Mouse (Mus musculus): Measurements from ENCODE around the gene Prrx2. TPM values are rescaled to one million over a fixed set of nuclear protein-coding genes. Genes with fewer than 3 reads are reported as not detected.
A peak's percentile ranks its signal among the peaks of the same experiment; 100 is the strongest.

Gene Prrx2
- polyA plus RNA-seq, 1 experiment: 4.7 TPM

DNA sequence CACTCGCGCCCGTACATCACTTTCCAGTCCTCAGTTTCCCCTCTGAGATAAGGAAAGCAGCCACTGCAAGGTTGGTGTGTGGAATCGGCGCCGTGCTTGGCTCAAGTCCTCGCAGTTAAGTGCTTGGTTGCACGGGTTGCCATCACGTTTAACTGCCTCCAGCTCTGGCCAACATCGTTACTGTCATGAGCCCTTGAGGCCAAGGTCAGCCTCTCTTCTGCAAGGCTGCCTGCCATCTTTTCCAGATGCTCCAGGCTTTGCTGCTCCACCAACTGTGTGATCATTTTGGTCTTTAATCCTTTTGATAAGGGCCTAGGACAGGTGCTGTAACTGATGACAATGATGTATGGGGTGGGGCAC is 26.5 kb upstream of the Prrx2 start:
- Histone ChIP-seq H3K4me1 (ENCODE audit: control insufficient read depth, insufficient read depth, low read length) (peaks cover 5% of the 10 kb centered on the region), H3K36me3 (ENCODE audit: control insufficient read depth, insufficient read depth, low read length) (no peaks in the 10 kb centered on the region), H3K27ac (ENCODE audit: insufficient read depth, low read depth, low read length) (peak overlapping the region; percentile 41), H3K4me3 (ENCODE audit: insufficient read depth, low read depth, low read length) (peak overlapping the region; percentile 72), H3K27me3 (replicated peaks; ENCODE audit: control insufficient read depth, insufficient read depth, low read length) (no peaks in the 10 kb centered on the region)
- DNase-seq: peak; percentile 21
- TF ChIP-seq POLR2A (IDR thresholded peaks at IDR 0.05; ENCODE audit: low read depth, low read length): no peak
- TF ChIP-seq CTCF (conservative IDR thresholded peaks at IDR 0.05; ENCODE audit: insufficient read depth, insufficient read length, low read depth, low read length): no peak
- 3% methylated on average over 10 of the region's 10 CpGs for WGBS

DNA sequence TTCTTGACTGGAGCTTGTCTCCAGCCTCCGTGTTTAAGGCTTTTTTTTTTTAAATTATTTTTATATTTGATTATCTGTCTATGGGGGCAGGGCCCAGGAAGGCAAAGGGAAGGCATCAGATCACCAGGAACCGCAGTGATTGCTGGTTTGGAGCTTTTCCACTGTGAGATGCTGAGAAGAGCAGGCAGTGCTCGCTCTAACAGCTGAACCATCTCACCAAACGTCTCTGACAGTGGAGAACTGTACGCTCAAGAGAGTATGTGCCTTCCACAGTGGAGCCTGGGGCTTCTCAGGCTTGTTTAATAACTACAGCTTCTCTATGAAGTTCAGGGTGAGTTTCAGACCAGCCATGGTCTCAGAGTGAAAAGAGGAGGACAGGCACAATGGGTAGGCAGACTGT is 25.3 kb upstream of the Prrx2 start:
- Histone ChIP-seq H3K27me3 (replicated peaks; ENCODE audit: control insufficient read depth, insufficient read depth, low read length) (no peaks in the 10 kb centered on the region), H3K4me3 (ENCODE audit: insufficient read depth, low read depth, low read length) (no peak overlapping the region), H3K27ac (ENCODE audit: insufficient read depth, low read depth, low read length) (no peak overlapping the region), H3K4me1 (ENCODE audit: control insufficient read depth, insufficient read depth, low read length) (peaks cover 5% of the 10 kb centered on the region), H3K36me3 (ENCODE audit: control insufficient read depth, insufficient read depth, low read length) (no peaks in the 10 kb centered on the region)
- DNase-seq: no peak
- TF ChIP-seq CTCF (conservative IDR thresholded peaks at IDR 0.05; ENCODE audit: insufficient read depth, insufficient read length, low read depth, low read length) (no peak), POLR2A (IDR thresholded peaks at IDR 0.05; ENCODE audit: low read depth, low read length) (no peak)
- 61% methylated on average over 5 of the region's 5 CpGs for WGBS

DNA sequence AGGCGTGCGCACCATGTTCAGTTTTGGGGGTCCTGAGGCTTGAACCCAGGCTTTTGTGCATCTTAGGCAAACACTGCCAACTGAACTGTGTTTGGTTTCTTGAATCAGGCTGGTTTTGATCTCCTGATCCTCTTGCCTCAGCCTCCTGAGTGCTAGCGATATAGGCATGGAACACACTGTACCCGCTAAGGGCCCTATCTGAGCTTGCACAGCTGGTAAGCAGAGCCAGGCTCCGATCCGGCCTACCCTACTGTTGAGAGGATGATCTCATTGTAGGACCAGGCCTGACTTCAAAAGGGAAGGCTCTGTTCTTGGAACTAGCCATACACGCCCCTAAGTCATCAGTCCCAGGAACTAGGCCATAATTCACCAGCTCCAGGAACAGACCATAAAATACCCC is 24.2 kb upstream of the Prrx2 start:
- no peak overlapping the region for H3K4me3 ChIP-seq (ENCODE audit: insufficient read depth, low read depth, low read length)
- H3K27ac ChIP-seq (ENCODE audit: insufficient read depth, low read depth, low read length): no peak overlapping the region
- TF ChIP-seq POLR2A (IDR thresholded peaks at IDR 0.05; ENCODE audit: low read depth, low read length) (no peak), CTCF (conservative IDR thresholded peaks at IDR 0.05; ENCODE audit: insufficient read depth, insufficient read length, low read depth, low read length) (no peak)
- no peak for DNase-seq
- H3K27me3 ChIP-seq (replicated peaks; ENCODE audit: control insufficient read depth, insufficient read depth, low read length): no peaks in the 10 kb centered on the region
- H3K36me3 ChIP-seq (ENCODE audit: control insufficient read depth, insufficient read depth, low read length): no peaks in the 10 kb centered on the region
- 70% methylated on average over 7 of the region's 7 CpGs for WGBS
- H3K4me1 ChIP-seq (ENCODE audit: control insufficient read depth, insufficient read depth, low read length): peaks cover 5% of the 10 kb centered on the region

DNA sequence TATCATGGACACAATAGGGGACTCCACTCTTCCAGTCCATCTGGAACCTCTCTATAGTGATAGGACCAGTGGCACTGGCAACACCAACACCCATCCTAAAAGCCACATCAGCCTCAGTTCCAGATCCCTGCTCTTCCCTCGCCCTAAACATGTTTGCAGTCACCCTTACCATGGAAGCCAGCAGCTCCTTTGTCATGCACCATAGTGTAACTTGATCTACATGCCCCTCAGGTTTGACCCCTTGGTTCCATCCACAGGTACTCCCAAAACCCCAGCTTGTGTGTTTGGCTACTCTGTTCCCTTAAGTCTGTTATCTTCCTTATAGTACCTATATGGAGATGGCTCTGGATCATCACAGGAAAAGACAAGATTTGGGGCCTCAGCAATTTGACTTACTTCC is 18.4 kb upstream of the Prrx2 start:
- no peaks in the 10 kb centered on the region for H3K4me1 ChIP-seq (ENCODE audit: control insufficient read depth, insufficient read depth, low read length)
- no peak overlapping the region for H3K27ac ChIP-seq (ENCODE audit: insufficient read depth, low read depth, low read length)
- no peaks in the 10 kb centered on the region for H3K27me3 ChIP-seq (replicated peaks; ENCODE audit: control insufficient read depth, insufficient read depth, low read length)
- TF ChIP-seq POLR2A (IDR thresholded peaks at IDR 0.05; ENCODE audit: low read depth, low read length) (no peak), CTCF (conservative IDR thresholded peaks at IDR 0.05; ENCODE audit: insufficient read depth, insufficient read length, low read depth, low read length) (no peak)
- H3K36me3 ChIP-seq (ENCODE audit: control insufficient read depth, insufficient read depth, low read length): no peaks in the 10 kb centered on the region
- no peak for DNase-seq
- H3K4me3 ChIP-seq (ENCODE audit: insufficient read depth, low read depth, low read length): no peak overlapping the region
- 97% methylated on average over 1 of the region's 1 CpGs for WGBS

DNA sequence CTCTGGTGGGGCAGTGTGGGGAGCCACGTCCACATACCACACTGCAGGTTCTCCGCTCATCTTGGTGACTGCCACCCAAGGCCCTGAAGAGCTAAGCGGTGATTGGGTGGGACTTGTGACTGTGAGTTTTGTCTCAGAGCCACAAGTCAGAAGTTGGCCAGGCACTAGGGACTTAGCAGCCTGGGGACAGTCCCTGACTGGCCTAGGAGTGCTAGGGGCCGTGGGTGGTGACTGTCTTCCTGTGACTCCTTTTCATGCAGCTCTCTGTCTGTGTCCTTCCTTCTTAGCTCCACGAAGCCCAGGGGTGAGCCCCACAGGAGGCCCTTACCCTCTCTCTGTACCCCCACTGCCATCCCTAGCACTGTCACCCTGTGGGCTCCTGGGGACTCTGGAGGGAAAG is 14.9 kb upstream of the Prrx2 start:
- Histone ChIP-seq H3K4me3 (ENCODE audit: insufficient read depth, low read depth, low read length) (no peak overlapping the region), H3K4me1 (ENCODE audit: control insufficient read depth, insufficient read depth, low read length) (no peaks in the 10 kb centered on the region), H3K36me3 (ENCODE audit: control insufficient read depth, insufficient read depth, low read length) (no peaks in the 10 kb centered on the region; the same call in 1 of the 2 replicates), H3K27me3 (replicated peaks; ENCODE audit: control insufficient read depth, insufficient read depth, low read length) (no peaks in the 10 kb centered on the region), H3K27ac (ENCODE audit: insufficient read depth, low read depth, low read length) (no peak overlapping the region)
- 97% methylated on average over 5 of the region's 5 CpGs for WGBS
- no peak for TF ChIP-seq POLR2A (IDR thresholded peaks at IDR 0.05; ENCODE audit: low read depth, low read length)
- DNase-seq: no peak

DNA sequence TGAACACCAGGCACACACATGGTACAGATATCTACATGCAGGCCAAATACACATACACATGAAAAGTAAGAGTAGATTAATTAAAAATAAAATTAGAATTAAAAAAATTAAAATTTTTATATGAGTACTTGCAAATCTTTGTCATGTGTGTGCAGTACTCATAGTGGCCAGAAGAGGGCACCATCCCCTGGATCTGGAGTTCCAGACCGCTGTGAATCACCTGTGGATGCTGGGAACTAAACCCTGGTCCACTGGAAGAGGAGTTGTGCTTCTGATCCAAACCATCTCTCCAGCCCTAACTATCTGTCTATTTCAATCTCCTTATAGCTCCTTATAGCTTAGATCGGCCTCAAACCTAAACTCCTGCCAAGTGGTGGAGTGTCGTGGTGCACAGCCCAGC is 13.7 kb upstream of the Prrx2 start:
- H3K27ac ChIP-seq (ENCODE audit: insufficient read depth, low read depth, low read length): no peak overlapping the region
- DNase-seq: no peak
- H3K4me1 ChIP-seq (ENCODE audit: control insufficient read depth, insufficient read depth, low read length): no peaks in the 10 kb centered on the region
- H3K4me3 ChIP-seq (ENCODE audit: insufficient read depth, low read depth, low read length): no peak overlapping the region
- no peaks in the 10 kb centered on the region; the same call in 1 of the 2 replicates for H3K36me3 ChIP-seq (ENCODE audit: control insufficient read depth, insufficient read depth, low read length)
- no peaks in the 10 kb centered on the region for H3K27me3 ChIP-seq (replicated peaks; ENCODE audit: control insufficient read depth, insufficient read depth, low read length)
- WGBS: 93% methylated on average over 3 of the region's 3 CpGs
- 0 out of 2 replicates have a peak, but pooled peaks have one; percentile 28 for TF ChIP-seq CTCF (conservative IDR thresholded peaks at IDR 0.05; ENCODE audit: insufficient read depth, insufficient read length, low read depth, low read length)
- no peak for TF ChIP-seq POLR2A (IDR thresholded peaks at IDR 0.05; ENCODE audit: low read depth, low read length)

DNA sequence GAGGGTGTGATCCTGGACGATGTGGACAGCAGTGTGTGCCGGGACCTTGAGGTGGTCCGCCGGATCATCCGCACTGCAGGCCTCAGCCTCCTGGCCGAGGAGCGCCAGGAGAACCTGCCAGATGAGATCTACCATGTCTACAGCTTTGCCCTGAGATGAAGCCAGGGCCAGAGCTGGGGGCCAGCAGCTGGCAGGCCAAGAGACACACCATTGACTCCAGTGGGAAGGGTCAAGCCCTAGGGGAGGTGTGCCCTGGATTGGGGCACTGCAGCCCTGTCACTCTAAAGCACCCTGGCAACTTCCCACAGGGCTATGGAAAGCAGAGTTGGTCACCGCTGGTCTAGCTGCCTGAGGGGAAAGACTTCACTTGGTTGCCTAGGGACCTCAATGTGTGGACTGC is 12.3 kb upstream of the Prrx2 start:
- TF ChIP-seq POLR2A (IDR thresholded peaks at IDR 0.05; ENCODE audit: low read depth, low read length) (no peak), CTCF (conservative IDR thresholded peaks at IDR 0.05; ENCODE audit: insufficient read depth, insufficient read length, low read depth, low read length) (no peak)
- Histone ChIP-seq H3K27ac (ENCODE audit: insufficient read depth, low read depth, low read length) (no peak overlapping the region), H3K36me3 (ENCODE audit: control insufficient read depth, insufficient read depth, low read length) (no peaks in the 10 kb centered on the region; the same call in 1 of the 2 replicates), H3K4me1 (ENCODE audit: control insufficient read depth, insufficient read depth, low read length) (peaks cover 7% of the 10 kb centered on the region; the same call in 1 of the 2 replicates), H3K4me3 (ENCODE audit: insufficient read depth, low read depth, low read length) (no peak overlapping the region), H3K27me3 (replicated peaks; ENCODE audit: control insufficient read depth, insufficient read depth, low read length) (no peaks in the 10 kb centered on the region)
- DNase-seq: no peak
- 90% methylated on average over 8 of the region's 8 CpGs for WGBS
